Mouse (Mus musculus) heart, embryonic 15.5 days (tissue): ENCODE results near the gene Olfr1197. TPM values are rescaled to one million over a fixed set of nuclear protein-coding genes. Genes with fewer than 3 reads are reported as not detected.

Source experiments
- ATAC-seq: fragments of 200-750 bp; cut with Nextera tagmentation; replicated peaks from 2 replicates; pipeline ENCODE4 v1.8.0; 2017; ENCODE audit warnings: low read depth, moderate TSS enrichment; ENCODE audit not compliant: insufficient number of reproducible peaks, insufficient read depth, low FRiP score
- H3K27ac ChIP-seq: fragments of 300-500 bp; sonication (generic); 2 replicates; pipeline ENCODE4 v1.5.1; 2015; ENCODE audit warnings: mild to moderate bottlenecking, inconsistent platforms
- H3K27me3 ChIP-seq: fragments of 300-500 bp; sonication (generic); 2 replicates; pipeline ENCODE4 v1.6.1; 2015; ENCODE audit warnings: inconsistent platforms
- H3K36me3 ChIP-seq: fragments of 300-500 bp; sonication (generic); 2 replicates; pipeline ENCODE4 v1.6.1; 2015; ENCODE audit warnings: mild to moderate bottlenecking, inconsistent platforms
- H3K4me1 ChIP-seq: fragments of 300-500 bp; sonication (generic); replicated peaks from 2 replicates; pipeline ENCODE4 v1.6.1; 2015; ENCODE audit warnings: inconsistent platforms
- H3K4me2 ChIP-seq: fragments of 300-500 bp; sonication (generic); 2 replicates; pipeline ENCODE4 v1.6.1; 2015; ENCODE audit warnings: inconsistent platforms, mild to moderate bottlenecking, moderate library complexity
- H3K4me3 ChIP-seq: fragments of 300-500 bp; sonication (generic); 2 replicates; pipeline ENCODE4 v1.5.1; 2015; ENCODE audit warnings: mild to moderate bottlenecking, inconsistent platforms
- H3K9ac ChIP-seq: fragments of 300-500 bp; sonication (generic); 2 replicates; pipeline ENCODE4 v1.6.1; 2015; ENCODE audit warnings: mild to moderate bottlenecking, inconsistent platforms
- H3K9me3 ChIP-seq: fragments of 300-500 bp; sonication (generic); replicated peaks from 2 replicates; pipeline ENCODE4 v1.6.1; 2016; ENCODE audit warnings: inconsistent platforms
- WGBS: fragments of 180-500 bp; shearing (Covaris S2); methylation state at CpG from one replicate; pipeline ENCODE4 v1.1.7; 2015; ENCODE audit warnings: mixed read lengths; 5-methylcytosine and 5-hydroxymethylcytosine counted together
- polyA plus RNA-seq: library from polyadenylated mRNA; unstranded; fragments of >200 nt; fragmentation: Nextera tagmentation; extraction: Ambion mirVana; gene quantifications from 2 replicates; pipeline ENCODE4 v1.2.1, GENCODE M21; 2015

Gene Olfr1197
- not detected in 2 replicates for polyA plus RNA-seq

GRCm38 (mm10) chr2:88732266-88732665 lies at the start of gene Olfr1197:
Olfr1197 (minus strand) TSS chr2:88732366.
- Histone ChIP-seq H3K4me2 (no peak within 1 kb of the TSS), H3K36me3 (no peaks in the 10 kb centered on the region), H3K27ac (no peak within 1 kb of the TSS), H3K9ac (no peak within 1 kb of the TSS), H3K4me1 (no peaks in the 10 kb centered on the region), H3K9me3 (no peaks in the 10 kb centered on the region), H3K4me3 (no peak within 1 kb of the TSS), H3K27me3 (no peaks in the 10 kb centered on the region)
- ATAC-seq = no peak
- WGBS = 65% methylated on average over 1 of the region's 1 CpGs

GRCm38 (mm10) chr2:88770388-88770787 lies 38.2 kb upstream of the Olfr1197 start, which contains the start of gene Olfr1200:
Olfr1200 (minus strand) TSS chr2:88770488.
- Histone ChIP-seq H3K4me3 (no peak within 1 kb of the TSS), H3K9me3 (no peaks in the 10 kb centered on the region), H3K9ac (no peak within 1 kb of the TSS), H3K36me3 (no peaks in the 10 kb centered on the region), H3K4me1 (no peaks in the 10 kb centered on the region), H3K27ac (no peak within 1 kb of the TSS), H3K27me3 (no peaks in the 10 kb centered on the region), H3K4me2 (no peak within 1 kb of the TSS)
- WGBS = 79% methylated on average over 2 of the region's 2 CpGs
- no peak for ATAC-seq

DNA sequence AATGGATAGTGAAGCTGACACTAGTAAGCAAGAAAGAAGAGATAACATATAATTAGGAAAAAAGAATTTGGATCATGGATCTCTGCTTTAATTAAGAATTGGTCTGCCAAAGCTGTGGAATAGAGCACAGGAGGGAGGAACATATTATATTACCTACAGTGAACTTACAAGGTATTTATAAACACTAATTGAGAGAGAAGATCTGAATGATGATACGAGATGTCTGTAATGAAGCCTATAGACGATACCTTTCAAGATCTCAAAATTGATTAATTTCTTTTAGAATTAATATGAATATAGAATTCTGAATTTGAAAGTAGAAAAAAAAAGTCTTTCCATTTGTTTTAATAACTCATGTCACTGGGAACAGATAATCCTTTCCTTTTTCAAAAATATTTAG lies 28.2 kb upstream of the Olfr1197 start, which contains the start of gene Olfr1199:
Gene Olfr1199 (minus strand): TSS at position 101 of the 400 bp plus-strand sequence.
- Histone ChIP-seq H3K27ac (no peak within 1 kb of the TSS), H3K4me3 (no peak within 1 kb of the TSS), H3K9ac (no peak within 1 kb of the TSS), H3K4me2 (no peak within 1 kb of the TSS), H3K9me3 (no peaks in the 10 kb centered on the region; the same call in 1 of the 2 replicates), H3K4me1 (no peaks in the 10 kb centered on the region), H3K27me3 (no peaks in the 10 kb centered on the region), H3K36me3 (no peaks in the 10 kb centered on the region)
- WGBS = 80% methylated on average over 2 of the region's 2 CpGs
- no peak for ATAC-seq

- Histone ChIP-seq H3K27ac (no peak within 1 kb of the TSS), H3K9ac (no peak within 1 kb of the TSS), H3K4me1 (no peaks in the 10 kb centered on the region), H3K4me2 (no peak within 1 kb of the TSS), H3K27me3 (no peaks in the 10 kb centered on the region), H3K9me3 (no peaks in the 10 kb centered on the region), H3K36me3 (no peaks in the 10 kb centered on the region), H3K4me3 (no peak within 1 kb of the TSS)
- 88% methylated on average over 2 of the region's 2 CpGs for WGBS
- no peak for ATAC-seq
Measured at GRCm38 (mm10) chr2:88751270-88751669, 19.1 kb upstream of the Olfr1197 start, which contains the start of gene Olfr1198. Olfr1198 (minus strand) TSS chr2:88751370.

DNA sequence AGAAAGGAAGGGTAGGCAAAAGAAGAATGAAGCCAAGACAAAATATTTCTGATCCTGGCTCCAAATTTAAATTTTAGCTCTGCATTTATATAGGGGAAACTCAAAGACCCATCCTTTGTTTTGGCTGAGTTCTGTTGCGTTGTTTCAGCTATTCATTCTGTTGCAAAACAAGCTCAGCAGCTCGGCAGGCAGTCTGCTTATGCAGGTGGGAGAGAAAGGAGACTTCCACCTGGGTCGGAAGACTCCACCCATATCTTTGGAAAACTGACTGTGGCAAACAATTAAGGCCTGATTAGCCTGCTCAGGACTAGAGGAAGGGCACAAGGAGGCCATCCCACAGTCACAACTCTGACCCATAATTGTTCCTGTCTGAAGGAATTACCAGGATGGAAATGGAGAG lies 11.2 kb upstream of the Olfr1197 start:
- no peak overlapping the region for H3K4me3 ChIP-seq
- H3K9me3 ChIP-seq = peaks cover 3% of the 10 kb centered on the region; the same call in 1 of the 2 replicates
- WGBS = 70% methylated on average over 3 of the region's 3 CpGs
- no peak overlapping the region for H3K4me2 ChIP-seq
- no peak overlapping the region for H3K9ac ChIP-seq
- no peaks in the 10 kb centered on the region for H3K27me3 ChIP-seq
- no peak overlapping the region for H3K27ac ChIP-seq
- ATAC-seq = no peak
- H3K4me1 ChIP-seq = no peaks in the 10 kb centered on the region
- H3K36me3 ChIP-seq = no peaks in the 10 kb centered on the region

GRCm38 (mm10) chr2:88704497-88704896 lies 27.7 kb downstream of the Olfr1197 start, which contains the start of gene Olfr1196:
Olfr1196 (minus strand) TSS chr2:88704597.
- Histone ChIP-seq H3K9me3 (no peaks in the 10 kb centered on the region), H3K4me1 (no peaks in the 10 kb centered on the region), H3K27ac (no peak within 1 kb of the TSS), H3K4me2 (no peak within 1 kb of the TSS), H3K27me3 (no peaks in the 10 kb centered on the region), H3K9ac (no peak within 1 kb of the TSS), H3K4me3 (no peak within 1 kb of the TSS), H3K36me3 (no peaks in the 10 kb centered on the region)
- WGBS = 69% methylated on average over 2 of the region's 2 CpGs
- no peak for ATAC-seq

DNA sequence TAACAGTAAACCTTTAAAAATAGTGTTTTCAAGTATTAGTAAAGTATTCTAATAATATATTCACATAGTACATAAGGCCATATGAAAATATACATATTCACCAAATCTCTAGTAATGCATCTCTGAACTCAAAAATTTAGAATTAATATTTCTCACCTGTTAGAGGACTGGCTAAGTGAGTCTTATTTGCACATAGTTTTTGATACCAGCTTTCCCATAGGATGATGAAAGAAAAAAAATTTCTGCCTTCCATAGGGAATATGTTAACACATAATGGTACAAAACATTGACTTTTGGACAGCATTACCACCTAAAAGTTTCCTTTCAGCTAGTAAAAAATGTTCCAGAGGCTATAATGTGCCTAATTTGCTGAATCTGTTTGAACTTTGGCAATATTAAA lies 43.1 kb downstream of the Olfr1197 start, which contains the start of gene Olfr1195:
Gene Olfr1195 (minus strand): TSS at position 101 of the 400 bp plus-strand sequence.
- Histone ChIP-seq H3K36me3 (no peaks in the 10 kb centered on the region), H3K9ac (no peak within 1 kb of the TSS), H3K4me3 (no peak within 1 kb of the TSS), H3K27me3 (no peaks in the 10 kb centered on the region), H3K4me2 (no peak within 1 kb of the TSS), H3K4me1 (no peaks in the 10 kb centered on the region), H3K9me3 (no peaks in the 10 kb centered on the region), H3K27ac (no peak within 1 kb of the TSS)
- no peak for ATAC-seq

Other genes starting within 250 kb of the Olfr1197 start
- not detected in 2 replicates for gene Olfr1184, start 248.8 kb downstream of the Olfr1197 start, polyA plus RNA-seq
- gene Olfr1185-ps1, start 239.0 kb downstream of the Olfr1197 start, polyA plus RNA-seq = not detected in 2 replicates
- gene Olfr1186, start 213.8 kb downstream of the Olfr1197 start, polyA plus RNA-seq = not detected in 2 replicates
- gene Olfr1188, start 175.4 kb downstream of the Olfr1197 start, polyA plus RNA-seq = not detected in 2 replicates
- gene Olfr1189, start 145.9 kb downstream of the Olfr1197 start, polyA plus RNA-seq = not detected in 2 replicates
- gene Olfr1191-ps1, start 91.8 kb downstream of the Olfr1197 start, polyA plus RNA-seq = not detected in 2 replicates
- not detected in 2 replicates for gene Olfr1192-ps1, start 83.9 kb downstream of the Olfr1197 start, polyA plus RNA-seq
- gene Olfr1193, start 56.7 kb downstream of the Olfr1197 start, polyA plus RNA-seq = not detected in 2 replicates
- not detected in 2 replicates for gene Olfr1195, start 43.2 kb downstream of the Olfr1197 start, polyA plus RNA-seq
- gene Olfr1196, start 27.8 kb downstream of the Olfr1197 start, polyA plus RNA-seq = not detected in 2 replicates
- gene Olfr1198, start 19.0 kb upstream of the Olfr1197 start, polyA plus RNA-seq = not detected in 2 replicates
- gene Olfr1199, start 28.1 kb upstream of the Olfr1197 start, polyA plus RNA-seq = not detected in 2 replicates
- gene Olfr1200, start 38.1 kb upstream of the Olfr1197 start, polyA plus RNA-seq = not detected in 2 replicates
- not detected in 2 replicates for gene Olfr1201, start 60.7 kb upstream of the Olfr1197 start, polyA plus RNA-seq
- gene Olfr1202, start 82.1 kb upstream of the Olfr1197 start, polyA plus RNA-seq = not detected in 2 replicates
- gene Olfr1205, start 97.4 kb upstream of the Olfr1197 start, polyA plus RNA-seq = not detected in 2 replicates
- not detected in 2 replicates for gene Olfr1204, start 116.9 kb upstream of the Olfr1197 start, polyA plus RNA-seq
- not detected in 2 replicates for gene Olfr1206, start 130.9 kb upstream of the Olfr1197 start, polyA plus RNA-seq
- not detected in 2 replicates for gene Olfr1208, start 169.9 kb upstream of the Olfr1197 start, polyA plus RNA-seq
- gene Olfr1209, start 182.8 kb upstream of the Olfr1197 start, polyA plus RNA-seq = not detected in 2 replicates
- gene Olfr1211, start 205.7 kb upstream of the Olfr1197 start, polyA plus RNA-seq = not detected in 2 replicates
- not detected in 2 replicates for gene Olfr1212, start 221.6 kb upstream of the Olfr1197 start, polyA plus RNA-seq
- not detected in 2 replicates for gene Gm13762, start 247.9 kb upstream of the Olfr1197 start, polyA plus RNA-seq